Mouse (Mus musculus) neural tube, embryonic 15.5 days (tissue): ENCODE measurements around the gene Rnf2. TPM values are rescaled to one million over a fixed set of nuclear protein-coding genes. Genes with fewer than 3 reads are reported as not detected.
"Not testable (repeated sequence)": the region's sequence is repeated elsewhere in the genome, so short reads cannot be mapped to it uniquely, and the experiment has no call there.

Source experiments
- ATAC-seq: fragments of 200-750 bp; cut with Nextera tagmentation; 2 replicates; pipeline ENCODE4 v1.8.0; 2017; ENCODE audit warnings: mild to moderate bottlenecking, moderate TSS enrichment, moderate library complexity; ENCODE audit not compliant: low FRiP score
- H3K27ac ChIP-seq: fragments of 300-500 bp; sonication (generic); replicated peaks from 2 replicates; pipeline ENCODE4 v1.5.1; 2015; ENCODE audit warnings: mild to moderate bottlenecking, inconsistent platforms
- H3K27me3 ChIP-seq: fragments of 300-500 bp; sonication (generic); replicated peaks from 2 replicates; pipeline ENCODE4 v1.6.1; 2015; ENCODE audit warnings: inconsistent platforms
- H3K36me3 ChIP-seq: fragments of 300-500 bp; sonication (generic); 2 replicates; pipeline ENCODE4 v1.6.1; 2015; ENCODE audit warnings: inconsistent platforms
- H3K4me1 ChIP-seq: fragments of 300-500 bp; sonication (generic); 2 replicates; pipeline ENCODE4 v1.6.1; 2015; ENCODE audit warnings: inconsistent platforms
- H3K4me2 ChIP-seq: fragments of 300-500 bp; sonication (generic); 2 replicates; pipeline ENCODE4 v1.6.1; 2015; ENCODE audit warnings: inconsistent platforms, mild to moderate bottlenecking, moderate library complexity
- H3K4me3 ChIP-seq: fragments of 300-500 bp; sonication (generic); replicated peaks from 2 replicates; pipeline ENCODE4 v1.5.1; 2015; ENCODE audit warnings: mild to moderate bottlenecking, inconsistent platforms
- H3K9ac ChIP-seq: fragments of 300-500 bp; sonication (generic); replicated peaks from 2 replicates; pipeline ENCODE4 v1.6.1; 2015; ENCODE audit warnings: mild to moderate bottlenecking, inconsistent platforms
- H3K9me3 ChIP-seq: fragments of 300-500 bp; sonication (generic); replicated peaks from 2 replicates; pipeline ENCODE4 v1.6.1; 2016; ENCODE audit warnings: inconsistent platforms
- WGBS: fragments of 180-500 bp; shearing (Covaris S2); methylation state at CpG from one replicate; pipeline ENCODE4 v1.1.7; 2015; ENCODE audit warnings: mixed read lengths; 5-methylcytosine and 5-hydroxymethylcytosine counted together
- polyA plus RNA-seq: library from polyadenylated mRNA; unstranded; fragments of >200 nt; fragmentation: Nextera tagmentation; extraction: Ambion mirVana; gene quantifications from 2 replicates; pipeline ENCODE4 v1.2.1, GENCODE M21; 2015

Gene Rnf2
- polyA plus RNA-seq, 1 experiment from 2014 or later: 93.0 TPM

DNA sequence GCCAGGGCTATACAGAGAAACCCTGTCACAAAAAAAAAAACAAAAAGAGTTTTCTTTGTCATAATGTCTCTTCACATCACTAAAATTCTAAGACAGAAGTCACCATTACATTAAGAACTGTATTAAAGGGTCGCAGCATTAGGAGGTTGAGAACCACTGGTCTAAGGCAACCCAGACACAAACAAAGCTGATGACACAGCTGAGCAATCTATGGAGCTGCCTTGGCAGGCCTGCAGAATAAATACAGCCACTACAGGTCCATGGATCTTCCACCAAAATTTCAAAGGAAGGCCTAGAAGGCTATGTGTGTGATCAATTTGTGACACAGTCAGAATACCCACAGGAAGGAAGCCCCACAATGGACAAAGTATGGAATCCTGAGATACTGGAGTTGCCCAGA is 18.3 kb downstream of the Rnf2 start:
- no peak for ATAC-seq
- 95% methylated on average over 1 of the region's 1 CpGs for WGBS
- H3K4me1 ChIP-seq: peaks cover 13% of the 10 kb centered on the region
- peaks cover 3% of the 10 kb centered on the region; the same call in 1 of the 2 replicates for H3K36me3 ChIP-seq
- H3K4me3 ChIP-seq: no peak overlapping the region
- H3K27ac ChIP-seq: no peak overlapping the region
- no peak overlapping the region for H3K4me2 ChIP-seq
- no peaks in the 10 kb centered on the region for H3K9me3 ChIP-seq
- no peaks in the 10 kb centered on the region for H3K27me3 ChIP-seq
- no peak overlapping the region for H3K9ac ChIP-seq

GRCm38 (mm10) chr1:151472386-151472785 is 28.4 kb downstream of the Rnf2 start:
- not testable (repeated sequence) for ATAC-seq, H3K27me3 ChIP-seq, H3K9me3 ChIP-seq, H3K4me3 ChIP-seq, H3K27ac ChIP-seq, H3K4me2 ChIP-seq, H3K9ac ChIP-seq, H3K4me1 ChIP-seq
- peaks cover 56% of the 10 kb centered on the region for H3K36me3 ChIP-seq
- WGBS: 91% methylated on average over 8 of the region's 8 CpGs

- H3K4me1 ChIP-seq: no peaks in the 10 kb centered on the region
- ATAC-seq: no peak
- H3K9ac ChIP-seq: no peak overlapping the region
- no peak overlapping the region for H3K27ac ChIP-seq
- no peaks in the 10 kb centered on the region for H3K9me3 ChIP-seq
- 29% methylated on average over 7 of the region's 7 CpGs for WGBS
- no peaks in the 10 kb centered on the region for H3K27me3 ChIP-seq
- H3K4me2 ChIP-seq: no peak overlapping the region
- H3K4me3 ChIP-seq: no peak overlapping the region
- H3K36me3 ChIP-seq: peaks cover 52% of the 10 kb centered on the region
Observed at GRCm38 (mm10) chr1:151471429-151471828, 29.3 kb downstream of the Rnf2 start.

DNA sequence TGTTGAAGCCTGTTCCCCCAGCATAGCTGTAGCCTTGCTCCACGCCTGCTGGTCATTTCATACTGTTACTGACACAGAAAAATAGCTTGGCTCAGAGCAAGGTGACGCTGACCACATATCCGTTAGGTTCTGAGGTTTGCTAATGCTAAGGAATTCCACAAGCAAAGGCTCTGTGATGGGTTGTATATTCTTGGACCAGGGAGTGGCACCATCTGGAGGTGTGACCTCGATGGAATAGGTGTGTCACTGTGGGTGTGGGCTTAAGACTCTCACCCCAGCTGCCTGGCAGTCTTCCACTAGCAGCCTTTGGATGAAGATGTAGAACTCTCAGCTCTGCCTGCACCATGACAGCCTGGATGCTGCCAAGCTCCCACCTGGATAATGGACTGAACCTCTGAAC is 34.2 kb downstream of the Rnf2 start:
- 91% methylated on average over 4 of the region's 4 CpGs for whole genome bisulfite sequencing
- no peak overlapping the region for H3K27ac ChIP-seq
- no peak for ATAC-seq

DNA sequence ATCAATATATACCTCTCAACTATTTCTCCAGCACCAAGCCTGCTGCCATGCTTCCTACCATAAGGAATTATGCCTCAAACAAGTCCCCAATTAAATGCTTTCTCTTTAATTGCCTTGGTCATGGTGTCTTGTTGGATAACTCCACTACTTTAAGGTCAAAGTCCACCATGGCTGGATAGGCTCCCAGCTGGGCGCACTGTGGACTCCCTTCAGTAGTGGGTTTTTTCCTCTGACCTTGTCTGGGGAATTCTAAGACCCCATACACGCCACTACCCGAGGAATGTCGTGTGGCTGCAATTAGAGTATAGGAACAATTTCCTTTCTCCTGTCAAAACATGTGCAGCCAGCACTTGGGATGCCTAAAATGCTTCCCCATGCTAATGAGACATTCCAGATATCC is 35.8 kb downstream of the Rnf2 start:
- peaks cover 27% of the 10 kb centered on the region for H3K36me3 ChIP-seq
- H3K9me3 ChIP-seq: no peaks in the 10 kb centered on the region
- no peaks in the 10 kb centered on the region for H3K27me3 ChIP-seq
- no peak overlapping the region for H3K27ac ChIP-seq
- ATAC-seq: no peak
- H3K9ac ChIP-seq: no peak overlapping the region
- H3K4me1 ChIP-seq: no peaks in the 10 kb centered on the region
- no peak overlapping the region for H3K4me3 ChIP-seq
- H3K4me2 ChIP-seq: no peak overlapping the region
- 82% methylated on average over 4 of the region's 4 CpGs for WGBS

More for the DNA sequence above, 34.2 kb downstream of the Rnf2 start:
- H3K27me3 ChIP-seq: no peaks in the 10 kb centered on the region
- H3K4me2 ChIP-seq: no peak overlapping the region
- no peak overlapping the region for H3K4me3 ChIP-seq
- no peaks in the 10 kb centered on the region for H3K4me1 ChIP-seq
- peaks cover 24% of the 10 kb centered on the region for H3K36me3 ChIP-seq
- no peaks in the 10 kb centered on the region for H3K9me3 ChIP-seq
- no peak overlapping the region for H3K9ac ChIP-seq

- peaks cover 46% of the 10 kb centered on the region for H3K36me3 ChIP-seq
- H3K4me1 ChIP-seq: no peaks in the 10 kb centered on the region
- no peak overlapping the region for H3K27ac ChIP-seq
- H3K4me3 ChIP-seq: no peak overlapping the region
- no peak overlapping the region for H3K9ac ChIP-seq
- no peak for ATAC-seq
- H3K4me2 ChIP-seq: no peak overlapping the region
- H3K9me3 ChIP-seq: no peaks in the 10 kb centered on the region
- WGBS: 78% methylated on average over 9 of the region's 9 CpGs
- no peaks in the 10 kb centered on the region for H3K27me3 ChIP-seq
Observed at GRCm38 (mm10) chr1:151461265-151461664, 39.5 kb downstream of the Rnf2 start.

DNA sequence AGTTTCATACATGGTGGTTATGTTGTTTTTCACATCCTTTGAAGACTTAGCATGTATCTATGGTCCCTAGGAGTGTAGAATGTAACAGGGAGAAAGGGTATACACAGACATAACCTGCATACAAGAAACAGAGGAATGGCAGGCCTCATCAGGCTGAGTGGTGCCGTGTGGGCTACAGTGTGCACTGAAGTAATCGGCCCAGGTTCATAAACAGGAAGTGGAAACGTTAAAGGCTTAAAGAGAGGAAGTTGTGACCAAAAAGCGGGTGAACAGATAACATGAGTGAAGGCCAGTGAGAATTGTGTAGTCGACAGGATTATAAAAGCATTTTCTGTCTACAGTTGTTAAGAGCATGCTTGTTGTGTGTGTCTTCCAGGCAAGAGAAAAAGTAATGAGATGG is 43.7 kb downstream of the Rnf2 start:
- Histone ChIP-seq H3K9me3 (no peaks in the 10 kb centered on the region), H3K27ac (no peak overlapping the region), H3K4me1 (no peaks in the 10 kb centered on the region), H3K9ac (no peak overlapping the region), H3K4me3 (no peak overlapping the region), H3K4me2 (no peak overlapping the region), H3K27me3 (no peaks in the 10 kb centered on the region), H3K36me3 (peaks cover 61% of the 10 kb centered on the region)
- no peak for ATAC-seq
- WGBS: 91% methylated on average over 5 of the region's 5 CpGs

DNA sequence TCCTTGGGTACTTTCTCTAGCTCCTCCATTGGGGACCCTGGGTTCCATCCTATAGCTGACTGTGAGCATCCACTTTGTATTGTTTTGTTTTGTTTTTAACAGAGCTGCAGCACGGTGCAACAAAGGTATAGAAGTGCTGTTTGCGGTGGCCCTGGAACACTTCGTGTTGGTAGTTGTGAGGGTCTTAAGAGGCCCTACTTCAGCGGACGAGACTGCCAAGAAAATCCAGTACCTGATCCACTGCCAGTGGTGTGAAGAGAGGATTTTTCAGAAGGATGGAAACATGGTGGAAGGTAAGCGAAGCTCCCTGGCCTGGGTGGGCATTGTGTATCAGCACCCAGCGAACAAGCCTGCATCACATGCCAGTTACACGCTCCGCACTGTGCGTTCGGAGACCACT is 48.8 kb downstream of the Rnf2 start:
- H3K36me3 ChIP-seq: peaks cover 59% of the 10 kb centered on the region
- H3K4me1 ChIP-seq: no peaks in the 10 kb centered on the region
- H3K9ac ChIP-seq: no peak overlapping the region
- H3K9me3 ChIP-seq: no peaks in the 10 kb centered on the region
- no peak overlapping the region for H3K27ac ChIP-seq
- no peak overlapping the region for H3K4me3 ChIP-seq
- no peak overlapping the region for H3K4me2 ChIP-seq
- ATAC-seq: no peak
- H3K27me3 ChIP-seq: no peaks in the 10 kb centered on the region
- 98% methylated on average over 11 of the region's 11 CpGs for WGBS

- WGBS: 100% methylated on average over 1 of the region's 2 CpGs
- ATAC-seq: no peak
- no peak overlapping the region for H3K9ac ChIP-seq
- no peak overlapping the region for H3K4me3 ChIP-seq
- no peak overlapping the region for H3K27ac ChIP-seq
- H3K36me3 ChIP-seq: peaks cover 63% of the 10 kb centered on the region
- H3K4me1 ChIP-seq: no peaks in the 10 kb centered on the region
- no peak overlapping the region for H3K4me2 ChIP-seq
- no peaks in the 10 kb centered on the region for H3K9me3 ChIP-seq
- no peaks in the 10 kb centered on the region for H3K27me3 ChIP-seq
Observed at GRCm38 (mm10) chr1:151450851-151451250, 49.9 kb downstream of the Rnf2 start.

- no peak overlapping the region for H3K4me2 ChIP-seq
- ATAC-seq: no peak
- H3K9ac ChIP-seq: no peak overlapping the region
- no peak overlapping the region for H3K27ac ChIP-seq
- H3K27me3 ChIP-seq: no peaks in the 10 kb centered on the region
- no peaks in the 10 kb centered on the region for H3K9me3 ChIP-seq
- H3K4me1 ChIP-seq: no peaks in the 10 kb centered on the region
- peaks cover 68% of the 10 kb centered on the region for H3K36me3 ChIP-seq
- H3K4me3 ChIP-seq: no peak overlapping the region
- WGBS: 96% methylated on average over 10 of the region's 10 CpGs
Observed at GRCm38 (mm10) chr1:151449866-151450265, 50.9 kb downstream of the Rnf2 start.

GRCm38 (mm10) chr1:151435431-151435830 is 65.3 kb downstream of the Rnf2 start:
- Histone ChIP-seq H3K36me3 (peaks cover 39% of the 10 kb centered on the region), H3K9ac (no peak overlapping the region), H3K27ac (no peak overlapping the region), H3K4me2 (no peak overlapping the region), H3K9me3 (no peaks in the 10 kb centered on the region), H3K4me3 (no peak overlapping the region), H3K27me3 (no peaks in the 10 kb centered on the region), H3K4me1 (no peaks in the 10 kb centered on the region)
- 93% methylated on average over 6 of the region's 6 CpGs for WGBS
- no peak for ATAC-seq

GRCm38 (mm10) chr1:151429316-151429715 is 71.4 kb downstream of the Rnf2 start:
- WGBS: 40% methylated on average over 9 of the region's 9 CpGs
- Histone ChIP-seq H3K9ac (peak overlapping the region; percentile 98), H3K4me3 (peak overlapping the region; percentile 98), H3K27ac (peak overlapping the region; percentile 97), H3K4me2 (peak overlapping the region; percentile 65), H3K9me3 (no peaks in the 10 kb centered on the region), H3K4me1 (peaks cover 19% of the 10 kb centered on the region), H3K36me3 (peaks cover 2% of the 10 kb centered on the region), H3K27me3 (no peaks in the 10 kb centered on the region)
- ATAC-seq: no peak
